ENCODE assay signal across 8 mouse cellular contexts in the genomic region with DNA sequence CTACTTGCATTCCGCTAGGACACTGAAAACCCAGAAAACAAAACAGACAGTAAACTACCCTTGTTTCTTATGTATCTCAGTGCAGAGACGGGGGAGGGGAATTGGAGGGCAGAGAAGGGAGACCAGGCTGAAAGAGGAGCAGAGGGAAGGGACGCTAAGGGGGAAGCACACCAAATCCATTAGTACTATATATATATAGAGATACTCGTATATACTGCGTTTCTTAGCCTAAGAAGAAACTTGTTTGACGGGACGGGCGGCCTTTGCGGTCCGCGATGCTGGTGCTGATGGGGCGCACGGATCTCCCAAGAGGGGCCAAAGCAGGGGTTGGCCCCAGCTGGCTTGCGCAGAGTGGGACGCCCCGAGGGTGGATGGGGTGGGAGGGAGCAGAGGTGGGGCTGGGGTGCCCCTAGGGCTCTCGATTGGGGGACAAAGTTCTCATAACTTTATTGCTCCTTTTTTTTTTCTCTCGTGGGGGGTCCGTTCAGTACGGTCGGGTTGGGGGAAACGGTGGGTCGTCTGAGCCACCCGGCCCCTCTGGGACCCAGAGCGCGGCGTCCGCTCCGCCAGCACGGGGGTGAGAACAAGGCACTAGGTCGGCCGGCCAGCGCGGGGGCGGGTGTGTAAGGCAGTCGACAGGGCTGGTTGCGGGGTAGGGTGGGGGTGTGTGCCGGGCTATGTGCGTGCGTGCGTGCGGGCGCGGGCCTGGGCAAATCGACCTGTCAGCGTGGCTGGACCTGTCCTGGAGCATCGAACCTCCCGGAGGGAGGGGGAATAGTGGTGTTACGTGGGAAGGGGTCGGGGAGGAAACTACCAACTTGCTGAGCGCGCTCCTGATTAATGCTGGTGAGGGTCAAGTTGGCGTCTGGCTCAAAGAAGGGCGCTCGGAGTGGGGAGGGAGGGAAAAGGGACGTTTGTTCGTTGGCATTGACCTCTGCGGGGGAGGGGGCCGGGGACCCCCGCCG. TPM values are rescaled to one million over a fixed set of nuclear protein-coding genes. Genes with fewer than 3 reads are reported as not detected.
DNase-seq lines count a peak whose midpoint lies in the region; ATAC-seq and TF ChIP-seq lines count a peak whose summit lies in the region.

No protein-coding gene starts in this region.

- 9% methylated on average over 61 of the region's 61 CpGs for WGBS in kidney, postnatal 0 days
- under 1% methylated on average over 61 of the region's 61 CpGs for WGBS in bone marrow, adult 2 months
- WGBS in heart, embryonic 10.5 days: 1% methylated on average over 57 of the region's 61 CpGs
- 7% methylated on average over 55 of the region's 61 CpGs for WGBS in limb, embryonic 14.5 days

- H3K4me2 ChIP-seq in kidney, postnatal 0 days (ENCODE audit: low read length): peak overlapping the region; percentile 48
- H3K4me2 ChIP-seq in limb, embryonic 14.5 days (replicated peaks; ENCODE audit: low read depth, low read length, severe bottlenecking): peak overlapping the region; percentile 37

- H3K4me1 ChIP-seq in kidney, postnatal 0 days (replicated peaks; ENCODE audit: insufficient read depth, low read length): peaks cover 37% of the 10 kb centered on the region
- H3K4me1 ChIP-seq in bone marrow, adult 2 months (ENCODE audit: control insufficient read depth, insufficient read depth, low read length): peaks cover 13% of the 10 kb centered on the region
- H3K4me1 ChIP-seq in heart, embryonic 10.5 days: peaks cover 73% of the 10 kb centered on the region
- H3K4me1 ChIP-seq in limb, embryonic 14.5 days (ENCODE audit: control insufficient read depth, insufficient read depth, low read length): peaks cover 66% of the 10 kb centered on the region

- H3K27ac ChIP-seq in kidney, postnatal 0 days: no peak overlapping the region
- H3K27ac ChIP-seq in bone marrow, adult 2 months (ENCODE audit: control insufficient read depth, insufficient read depth, low read depth, low read length, poor library complexity): peak overlapping the region; percentile 91
- peak overlapping the region; percentile 82 for H3K27ac ChIP-seq in heart, embryonic 10.5 days
- H3K27ac ChIP-seq in limb, embryonic 14.5 days (replicated peaks; ENCODE audit: low read depth, low read length): no peak overlapping the region

- no peak for ATAC-seq in kidney, postnatal 0 days (replicated peaks; ENCODE audit: low FRiP score, low read depth)
- ATAC-seq in limb, embryonic 14.5 days (ENCODE audit: low FRiP score, low read depth): no peak

- H3K9ac ChIP-seq in kidney, postnatal 0 days (ENCODE audit: low read depth, low read length): 0 out of 2 replicates have a peak overlapping the region, but pooled peaks have one; percentile 23
- peak overlapping the region; percentile 12 for H3K9ac ChIP-seq in limb, embryonic 14.5 days (ENCODE audit: low read depth, low read length, severe bottlenecking)

- TF ChIP-seq CTCF in kidney, postnatal 0 days (IDR thresholded peaks at IDR 0.05; ENCODE audit: low read depth): no peak
- no peak for TF ChIP-seq CTCF in bone marrow, adult 2 months (IDR thresholded peaks at IDR 0.05; ENCODE audit: control insufficient read depth, insufficient read depth, low read length)

- peak overlapping the region; percentile 21 for H3K4me3 ChIP-seq in kidney, postnatal 0 days (replicated peaks; ENCODE audit: low read depth, low read length)
- peak overlapping the region; percentile 72 for H3K4me3 ChIP-seq in bone marrow, adult 2 months (replicated peaks; ENCODE audit: control insufficient read depth, low read depth, low read length)
- peak overlapping the region; percentile 53 for H3K4me3 ChIP-seq in heart, embryonic 10.5 days
- peak overlapping the region; percentile 9 for H3K4me3 ChIP-seq in limb, embryonic 14.5 days (replicated peaks; ENCODE audit: low read length)

- H3K36me3 ChIP-seq in kidney, postnatal 0 days (ENCODE audit: insufficient read depth, low read length): no peaks in the 10 kb centered on the region
- no peaks in the 10 kb centered on the region for H3K36me3 ChIP-seq in heart, embryonic 10.5 days
- peaks cover 51% of the 10 kb centered on the region for H3K36me3 ChIP-seq in limb, embryonic 14.5 days (ENCODE audit: control insufficient read depth, insufficient read depth, low read length)

- H3K27me3 ChIP-seq in kidney, postnatal 0 days (ENCODE audit: insufficient read depth, low read length): peaks cover 41% of the 10 kb centered on the region; the same call in 1 of the 2 replicates
- peaks cover 88% of the 10 kb centered on the region for H3K27me3 ChIP-seq in heart, embryonic 10.5 days (ENCODE audit: insufficient read depth, poor library complexity, severe bottlenecking)
- peaks cover 55% of the 10 kb centered on the region for H3K27me3 ChIP-seq in limb, embryonic 14.5 days (ENCODE audit: control insufficient read depth, insufficient read depth, low read length)

- no peak for DNase-seq in kidney, postnatal 0 days (ENCODE audit: low spot score)
- no peak for DNase-seq in kidney, adult 8-10 months
- DNase-seq in heart, embryonic 10.5 days (ENCODE audit: low spot score): peak; percentile 86
- DNase-seq in limb, embryonic 14.5 days (ENCODE audit: low spot score): no peak
- peak; percentile 59 for DNase-seq in neural tube, embryonic 10.5 days (ENCODE audit: extremely low spot score, low spot score)
- DNase-seq in left cerebral cortex, adult 9 months (ENCODE audit: low spot score in 2 of 2): no peak
- no peak for DNase-seq in urinary bladder, adult 18-20 months (ENCODE audit: low spot score in 2 of 2)

- no peaks in the 10 kb centered on the region for H3K9me3 ChIP-seq in kidney, postnatal 0 days (replicated peaks; ENCODE audit: low read length)
- no peaks in the 10 kb centered on the region for H3K9me3 ChIP-seq in heart, embryonic 10.5 days
- H3K9me3 ChIP-seq in limb, embryonic 14.5 days (ENCODE audit: control insufficient read depth, low read length): no peaks in the 10 kb centered on the region

- TF ChIP-seq POLR2A in bone marrow, adult 2 months (IDR thresholded peaks at IDR 0.05; ENCODE audit: borderline replicate concordance, control insufficient read depth, low read depth, low read length): peak; percentile 33; the same call in 1 of the 2 replicates
- no peak for TF ChIP-seq POLR2A in limb, embryonic 14.5 days (IDR thresholded peaks at IDR 0.05; ENCODE audit: borderline replicate concordance, extremely low read depth, insufficient read depth, insufficient read length)

RNA-seq across cellular contexts. Expression of a gene that starts 3.9 kb away (rescaled TPM):
- 6.1 and 6.4 TPM in 2 replicates for polyA plus RNA-seq in kidney, postnatal 0 days (2015; fragmentation: Nextera tagmentation; extraction: Ambion mirVana)
- 59.2 and 125 TPM in 2 replicates for polyA plus RNA-seq in bone marrow, adult 2 months (2011; ENCODE audit: insufficient read depth, insufficient read length, low replicate concordance, missing spikeins)
- polyA plus RNA-seq in heart, embryonic 10.5 days (2016; fragmentation: Nextera tagmentation; extraction: Ambion mirVana): 18.5 and 19.3 TPM in 2 replicates
- polyA plus RNA-seq in limb, embryonic 14.5 days (2012; rRNA removed): 7.1 and 7.6 TPM in 2 replicates
- 5.6 and 6.2 TPM in 2 replicates for polyA plus RNA-seq in limb, embryonic 14.5 days (2014; fragmentation: Nextera tagmentation; extraction: Ambion mirVana)

RNA-seq across cellular contexts. Expression of a gene that starts 17.5 kb away (rescaled TPM):
- polyA plus RNA-seq in kidney, postnatal 0 days (2015; fragmentation: Nextera tagmentation; extraction: Ambion mirVana): 15.9 and 16.1 TPM in 2 replicates
- polyA plus RNA-seq in bone marrow, adult 2 months (2011; ENCODE audit: insufficient read depth, insufficient read length, low replicate concordance, missing spikeins): 14.6 and 26.2 TPM in 2 replicates
- 22.2 and 25.0 TPM in 2 replicates for polyA plus RNA-seq in heart, embryonic 10.5 days (2016; fragmentation: Nextera tagmentation; extraction: Ambion mirVana)
- polyA plus RNA-seq in limb, embryonic 14.5 days (2012; rRNA removed): 68.8 and 86.2 TPM in 2 replicates
- polyA plus RNA-seq in limb, embryonic 14.5 days (2014; fragmentation: Nextera tagmentation; extraction: Ambion mirVana): 18.5 and 19.8 TPM in 2 replicates

RNA-seq across cellular contexts. Expression of a gene that starts 17.7 kb away (rescaled TPM):
- 1.9 and 2.5 TPM in 2 replicates for polyA plus RNA-seq in kidney, postnatal 0 days (2015; fragmentation: Nextera tagmentation; extraction: Ambion mirVana)
- 12.0 and 27.2 TPM in 2 replicates for polyA plus RNA-seq in bone marrow, adult 2 months (2011; ENCODE audit: insufficient read depth, insufficient read length, low replicate concordance, missing spikeins)
- polyA plus RNA-seq in heart, embryonic 10.5 days (2016; fragmentation: Nextera tagmentation; extraction: Ambion mirVana): 2.1 and 3.2 TPM in 2 replicates
- polyA plus RNA-seq in limb, embryonic 14.5 days (2012; rRNA removed): 4.3 and 4.8 TPM in 2 replicates
- 5.7 and 6.0 TPM in 2 replicates for polyA plus RNA-seq in limb, embryonic 14.5 days (2014; fragmentation: Nextera tagmentation; extraction: Ambion mirVana)

RNA-seq across cellular contexts. Expression of a gene that starts 19.0 kb away (rescaled TPM):
- polyA plus RNA-seq in kidney, postnatal 0 days (2015; fragmentation: Nextera tagmentation; extraction: Ambion mirVana): 55.3 and 56.1 TPM in 2 replicates
- 78.9 and 134 TPM in 2 replicates for polyA plus RNA-seq in bone marrow, adult 2 months (2011; ENCODE audit: insufficient read depth, insufficient read length, low replicate concordance, missing spikeins)
- polyA plus RNA-seq in heart, embryonic 10.5 days (2016; fragmentation: Nextera tagmentation; extraction: Ambion mirVana): 59.8 and 64.6 TPM in 2 replicates
- 144 and 158 TPM in 2 replicates for polyA plus RNA-seq in limb, embryonic 14.5 days (2012; rRNA removed)
- polyA plus RNA-seq in limb, embryonic 14.5 days (2014; fragmentation: Nextera tagmentation; extraction: Ambion mirVana): 71.0 and 71.7 TPM in 2 replicates

RNA-seq across cellular contexts. Expression of a gene that starts 42.5 kb away (rescaled TPM):
- 77.4 and 83.8 TPM in 2 replicates for polyA plus RNA-seq in kidney, postnatal 0 days (2015; fragmentation: Nextera tagmentation; extraction: Ambion mirVana)
- 13.2 and 49.9 TPM in 2 replicates for polyA plus RNA-seq in bone marrow, adult 2 months (2011; ENCODE audit: insufficient read depth, insufficient read length, low replicate concordance, missing spikeins)
- 71.6 and 103 TPM in 2 replicates for polyA plus RNA-seq in heart, embryonic 10.5 days (2016; fragmentation: Nextera tagmentation; extraction: Ambion mirVana)
- 33.3 and 38.2 TPM in 2 replicates for polyA plus RNA-seq in limb, embryonic 14.5 days (2012; rRNA removed)
- 66.0 and 70.1 TPM in 2 replicates for polyA plus RNA-seq in limb, embryonic 14.5 days (2014; fragmentation: Nextera tagmentation; extraction: Ambion mirVana)

Comparison
In these comparisons a context has a peak if more than half of its experiments do, and no peak if none do; other contexts are left out.
1. DNase-seq: peak in heart, embryonic 10.5 days (single experiment) and neural tube, embryonic 10.5 days (single experiment); none in kidney, postnatal 0 days (single experiment), kidney, adult 8-10 months (0 of 2), limb, embryonic 14.5 days (single experiment), left cerebral cortex, adult 9 months (0 of 2) and urinary bladder, adult 18-20 months (0 of 2).
2. H3K27ac ChIP-seq: peak in bone marrow, adult 2 months (single experiment) and heart, embryonic 10.5 days (single experiment); none in kidney, postnatal 0 days (single experiment) and limb, embryonic 14.5 days (single experiment).
3. H3K4me3 ChIP-seq: peak in every context shown above with its lines; median percentile 72 in bone marrow, adult 2 months; 53 in heart, embryonic 10.5 days; 21 in kidney, postnatal 0 days; 9 in limb, embryonic 14.5 days.